Mouse (Mus musculus): ENCODE data around the gene Sept4. TPM values are rescaled to one million over a fixed set of nuclear protein-coding genes. Genes with fewer than 3 reads are reported as not detected.

The Sept4 gene
- polyA plus RNA-seq, 1 experiment from 2014 or later: 13.3 TPM

DNA sequence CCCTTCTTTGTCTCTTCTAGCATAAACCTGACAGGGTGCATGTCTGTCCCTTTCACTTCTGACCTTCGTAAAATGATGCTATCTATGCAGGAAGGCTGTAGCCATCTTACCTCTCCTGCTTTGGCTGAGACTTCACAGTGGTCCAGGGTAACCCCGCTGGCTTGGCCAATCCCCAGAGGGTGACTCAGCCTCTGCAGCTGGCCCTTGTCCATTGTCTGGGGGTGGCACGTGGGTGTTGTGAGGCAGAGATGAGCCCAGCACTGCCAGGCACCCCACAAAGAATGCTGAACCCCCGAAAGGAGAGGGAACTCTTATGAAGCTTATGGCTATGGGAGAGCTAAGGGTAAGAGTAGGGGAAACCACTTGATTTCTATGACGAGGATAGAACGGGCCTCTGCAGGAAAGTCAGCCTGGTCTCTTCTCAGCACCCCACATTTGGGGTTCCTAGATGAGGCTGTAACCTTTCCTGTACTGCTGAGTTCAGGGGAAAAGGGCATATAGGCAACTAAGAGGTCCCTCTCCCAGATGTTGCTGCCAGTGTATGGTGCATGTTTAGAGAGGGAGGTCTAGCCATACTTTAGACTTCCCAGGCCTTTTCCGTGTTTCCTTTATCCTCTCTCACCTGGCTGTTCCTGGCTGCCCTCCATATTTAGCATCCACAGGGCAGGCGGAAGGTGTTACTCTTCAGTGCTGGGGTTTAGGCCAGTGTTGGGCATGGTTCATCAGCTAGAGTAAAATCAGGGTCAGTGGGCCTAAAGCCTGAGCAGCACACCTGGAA lies 13.4 kb downstream of the Sept4 start:
- 75% methylated on average over 8 of the region's 8 CpGs for WGBS (ENCODE audit: insufficient replicate concordance)
- no peak for ATAC-seq (replicated peaks; ENCODE audit: insufficient number of reproducible peaks, low FRiP score, low TSS enrichment)
- Histone ChIP-seq H3K4me3 (ENCODE audit: low read depth, low read length) (no peak overlapping the region), H3K4me2 (no peak overlapping the region), H3K9me3 (replicated peaks; ENCODE audit: control insufficient read depth, low read length) (no peaks in the 10 kb centered on the region), H3K27ac (ENCODE audit: low read depth, low read length) (no peak overlapping the region), H3K27me3 (ENCODE audit: control insufficient read depth, insufficient read depth, low read length) (0 out of 2 replicates have a peak, but pooled peaks cover 2% of the 10 kb centered on the region), H3K4me1 (ENCODE audit: control insufficient read depth, insufficient read depth, low read length) (peaks cover 21% of the 10 kb centered on the region), H3K9ac (ENCODE audit: low read depth, low read length) (no peak overlapping the region), H3K36me3 (ENCODE audit: control insufficient read depth, insufficient read depth, low read length) (no peaks in the 10 kb centered on the region)

DNA sequence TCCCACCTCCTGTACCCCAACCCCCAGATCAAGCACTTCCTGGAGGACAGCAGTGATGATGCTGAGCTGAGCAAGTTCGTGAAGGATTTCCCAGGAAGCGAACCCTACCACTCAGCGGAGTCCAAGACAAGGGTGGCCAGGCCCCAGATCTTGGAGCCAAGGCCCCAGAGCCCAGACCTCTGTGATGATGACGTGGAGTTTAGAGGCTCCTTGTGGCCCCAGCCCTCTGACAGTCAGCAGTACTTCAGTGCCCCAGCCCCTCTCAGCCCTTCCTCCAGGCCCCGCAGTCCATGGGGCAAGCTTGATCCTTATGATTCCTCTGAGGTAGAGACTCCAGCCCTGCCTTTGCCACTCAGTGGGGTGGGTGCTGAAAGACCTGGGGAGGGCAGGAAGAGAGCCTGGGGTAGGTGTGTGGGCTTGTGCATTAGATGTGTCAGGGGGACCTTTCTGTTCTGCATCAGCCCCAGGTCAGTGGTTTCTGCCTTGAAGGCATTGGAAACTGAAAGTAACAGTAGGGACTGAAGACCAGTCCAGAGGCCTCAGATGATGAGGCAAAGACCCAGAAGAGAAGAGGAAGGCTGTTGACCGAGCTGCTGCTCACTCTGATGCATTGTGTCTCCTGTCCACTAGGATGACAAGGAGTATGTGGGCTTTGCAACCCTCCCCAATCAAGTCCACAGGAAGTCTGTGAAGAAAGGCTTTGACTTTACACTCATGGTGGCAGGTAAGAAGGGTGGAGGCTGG lies 14.8 kb downstream of the Sept4 start:
- 79% methylated on average over 6 of the region's 6 CpGs for WGBS (ENCODE audit: insufficient replicate concordance)
- Histone ChIP-seq H3K36me3 (ENCODE audit: control insufficient read depth, insufficient read depth, low read length) (no peaks in the 10 kb centered on the region), H3K4me1 (ENCODE audit: control insufficient read depth, insufficient read depth, low read length) (peaks cover 14% of the 10 kb centered on the region)

DNA sequence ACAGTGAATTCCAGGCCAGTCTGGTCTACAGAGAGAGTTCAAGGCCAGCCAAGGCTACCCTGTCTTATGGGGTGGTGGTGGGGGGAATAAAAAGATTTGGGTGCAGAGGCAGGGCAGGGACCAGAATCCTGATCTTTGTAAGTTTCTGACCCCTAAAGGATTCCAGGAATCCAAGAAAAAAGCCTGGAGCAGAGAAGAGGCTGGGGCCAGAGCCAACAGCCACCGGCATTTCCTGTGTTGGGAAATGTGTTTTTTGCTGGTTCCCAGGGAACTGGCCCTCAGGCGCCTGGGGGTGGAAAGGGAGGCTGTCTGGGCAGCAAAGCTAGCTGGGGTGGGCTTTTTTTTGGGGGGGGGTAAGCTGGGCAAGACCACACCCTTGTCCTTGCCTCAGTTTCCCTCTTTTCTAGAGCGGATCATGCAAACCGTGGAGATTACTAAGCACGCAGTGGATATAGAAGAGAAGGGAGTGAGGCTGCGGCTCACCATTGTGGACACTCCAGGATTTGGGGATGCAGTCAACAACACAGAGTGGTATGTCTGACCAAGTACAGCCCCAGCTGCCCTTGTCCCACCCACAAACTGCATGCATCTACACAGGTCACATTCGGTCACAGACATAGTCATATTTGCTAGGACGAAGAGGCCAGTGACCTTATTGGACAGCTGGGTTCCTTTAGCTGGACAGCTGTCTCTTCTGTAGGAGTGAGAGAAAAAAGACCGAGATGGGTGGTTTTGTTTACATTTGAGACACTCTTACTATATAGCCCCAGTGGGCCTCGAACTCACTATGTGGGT lies 16.2 kb downstream of the Sept4 start:
- Histone ChIP-seq H3K9me3 (replicated peaks; ENCODE audit: control insufficient read depth, low read length) (no peaks in the 10 kb centered on the region), H3K4me1 (ENCODE audit: control insufficient read depth, insufficient read depth, low read length) (peaks cover 16% of the 10 kb centered on the region), H3K27me3 (ENCODE audit: control insufficient read depth, insufficient read depth, low read length) (0 out of 2 replicates have a peak, but pooled peaks cover 2% of the 10 kb centered on the region), H3K9ac (ENCODE audit: low read depth, low read length) (no peak overlapping the region), H3K27ac (ENCODE audit: low read depth, low read length) (no peak overlapping the region), H3K4me3 (ENCODE audit: low read depth, low read length) (no peak overlapping the region), H3K36me3 (ENCODE audit: control insufficient read depth, insufficient read depth, low read length) (no peaks in the 10 kb centered on the region), H3K4me2 (no peak overlapping the region)
- WGBS (ENCODE audit: insufficient replicate concordance): 72% methylated on average over 10 of the region's 10 CpGs
- ATAC-seq (replicated peaks; ENCODE audit: insufficient number of reproducible peaks, low FRiP score, low TSS enrichment): no peak

More for the DNA sequence above, 14.8 kb downstream of the Sept4 start:
- H3K9ac ChIP-seq (ENCODE audit: low read depth, low read length): no peak overlapping the region
- no peak for ATAC-seq (replicated peaks; ENCODE audit: insufficient number of reproducible peaks, low FRiP score, low TSS enrichment)
- H3K9me3 ChIP-seq (replicated peaks; ENCODE audit: control insufficient read depth, low read length): no peaks in the 10 kb centered on the region
- H3K27ac ChIP-seq (ENCODE audit: low read depth, low read length): no peak overlapping the region
- no peak overlapping the region for H3K4me3 ChIP-seq (ENCODE audit: low read depth, low read length)
- H3K4me2 ChIP-seq: no peak overlapping the region
- H3K27me3 ChIP-seq (ENCODE audit: control insufficient read depth, insufficient read depth, low read length): 0 out of 2 replicates have a peak, but pooled peaks cover 2% of the 10 kb centered on the region

DNA sequence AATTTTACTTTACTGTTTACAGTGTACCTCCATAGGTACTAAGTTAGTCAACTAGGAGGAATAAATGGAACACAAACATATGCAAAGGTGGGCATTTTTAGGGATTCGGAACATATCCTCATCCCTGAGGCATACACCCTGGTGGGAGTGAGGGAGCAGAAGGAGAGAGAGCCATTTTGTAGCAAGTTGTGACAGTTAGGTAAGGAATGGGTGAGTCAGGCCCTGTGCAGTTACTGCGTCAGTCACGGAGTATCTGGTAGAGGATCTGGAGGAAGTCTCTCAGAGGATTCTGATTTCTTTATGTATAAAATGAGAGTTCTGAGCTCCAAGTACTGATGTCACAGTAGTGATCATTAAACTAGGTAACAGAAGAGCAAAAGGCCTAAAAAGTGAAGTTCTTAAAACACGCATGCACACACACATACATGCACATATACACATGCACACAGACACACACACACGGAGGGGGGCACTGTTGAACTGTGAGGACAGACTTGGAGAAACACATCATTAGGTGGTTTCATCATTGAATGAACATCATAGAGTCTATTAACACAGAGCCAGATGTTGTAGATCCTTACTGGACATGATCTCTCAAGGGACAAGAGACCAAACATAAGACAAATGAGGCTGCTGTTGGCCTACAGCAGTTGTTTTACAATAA lies 18.6 kb downstream of the Sept4 start:
- H3K4me2 ChIP-seq: no peak overlapping the region
- no peak overlapping the region for H3K9ac ChIP-seq (ENCODE audit: low read depth, low read length)
- no peak overlapping the region for H3K4me3 ChIP-seq (ENCODE audit: low read depth, low read length)
- no peaks in the 10 kb centered on the region for H3K27me3 ChIP-seq (ENCODE audit: control insufficient read depth, insufficient read depth, low read length)
- ATAC-seq (replicated peaks; ENCODE audit: insufficient number of reproducible peaks, low FRiP score, low TSS enrichment): no peak
- peaks cover 16% of the 10 kb centered on the region for H3K4me1 ChIP-seq (ENCODE audit: control insufficient read depth, insufficient read depth, low read length)
- no peaks in the 10 kb centered on the region for H3K9me3 ChIP-seq (replicated peaks; ENCODE audit: control insufficient read depth, low read length)
- H3K27ac ChIP-seq (ENCODE audit: low read depth, low read length): no peak overlapping the region
- whole genome bisulfite sequencing (ENCODE audit: insufficient replicate concordance): 90% methylated on average over 5 of the region's 5 CpGs
- H3K36me3 ChIP-seq (ENCODE audit: control insufficient read depth, insufficient read depth, low read length): no peaks in the 10 kb centered on the region

DNA sequence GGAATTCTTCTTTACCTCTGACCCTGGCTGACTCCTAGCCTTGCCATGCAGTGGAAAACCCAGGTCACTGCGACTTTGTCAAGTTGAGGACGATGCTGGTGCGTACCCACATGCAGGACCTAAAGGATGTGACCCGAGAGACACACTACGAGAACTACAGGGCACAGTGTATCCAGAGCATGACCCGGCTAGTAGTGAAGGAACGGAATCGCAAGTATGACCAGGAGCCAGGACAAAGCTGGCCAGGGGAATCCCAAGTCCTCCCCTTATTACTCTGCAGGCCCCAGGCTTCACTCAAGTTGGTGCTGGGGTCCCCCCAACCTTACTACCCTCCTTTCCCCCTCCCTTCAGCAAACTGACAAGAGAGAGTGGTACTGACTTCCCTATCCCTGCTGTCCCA lies 20.9 kb downstream of the Sept4 start:
- no peak for ATAC-seq (replicated peaks; ENCODE audit: insufficient number of reproducible peaks, low FRiP score, low TSS enrichment)
- Histone ChIP-seq H3K4me1 (ENCODE audit: control insufficient read depth, insufficient read depth, low read length) (peaks cover 34% of the 10 kb centered on the region), H3K27me3 (ENCODE audit: control insufficient read depth, insufficient read depth, low read length) (no peaks in the 10 kb centered on the region), H3K9ac (ENCODE audit: low read depth, low read length) (no peak overlapping the region), H3K4me3 (ENCODE audit: low read depth, low read length) (peak overlapping the region; percentile 10; the same call in 1 of the 2 replicates), H3K27ac (ENCODE audit: low read depth, low read length) (no peak overlapping the region), H3K9me3 (replicated peaks; ENCODE audit: control insufficient read depth, low read length) (no peaks in the 10 kb centered on the region), H3K36me3 (ENCODE audit: control insufficient read depth, insufficient read depth, low read length) (peaks cover 4% of the 10 kb centered on the region; the same call in 1 of the 2 replicates), H3K4me2 (peak overlapping the region; percentile 89)
- WGBS (ENCODE audit: insufficient replicate concordance): 84% methylated on average over 8 of the region's 8 CpGs

DNA sequence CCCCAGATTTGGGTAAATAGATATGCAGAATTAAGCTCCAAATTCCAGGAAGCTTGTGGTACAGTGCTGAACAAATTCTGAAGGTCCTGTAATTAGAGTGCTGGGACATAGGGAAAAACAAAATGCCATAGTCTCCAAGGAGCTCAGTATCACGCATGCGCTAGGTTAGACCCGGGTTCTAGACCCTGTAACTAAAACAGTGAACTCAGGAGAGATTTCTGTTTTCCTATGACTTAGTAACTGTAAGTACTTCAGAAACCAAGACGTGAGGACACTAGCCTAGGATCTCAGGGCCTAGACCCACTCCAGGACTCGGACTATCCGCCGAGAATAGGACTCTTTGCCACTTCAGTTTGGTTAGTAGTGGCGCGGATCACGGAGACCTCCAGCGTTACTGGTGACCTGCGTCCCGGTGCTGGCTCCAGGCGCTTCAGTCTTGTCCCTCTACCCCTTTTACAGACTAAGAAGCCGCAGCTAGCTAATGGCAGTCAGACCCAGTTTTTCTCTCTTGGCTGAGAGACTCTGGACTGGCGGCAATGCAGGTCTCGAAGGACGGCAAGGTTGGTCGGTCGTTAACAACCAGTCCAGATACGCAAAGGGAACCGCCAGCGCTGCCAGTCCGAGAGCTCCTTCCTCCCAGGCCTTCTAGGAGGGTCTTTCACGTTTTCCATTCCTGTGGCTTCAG lies 22.3 kb downstream of the Sept4 start:
- Histone ChIP-seq H3K9ac (ENCODE audit: low read depth, low read length) (peak overlapping the region; percentile 97), H3K27ac (ENCODE audit: low read depth, low read length) (peak overlapping the region; percentile 95), H3K4me3 (ENCODE audit: low read depth, low read length) (peak overlapping the region; percentile 70), H3K4me1 (ENCODE audit: control insufficient read depth, insufficient read depth, low read length) (peaks cover 39% of the 10 kb centered on the region), H3K36me3 (ENCODE audit: control insufficient read depth, insufficient read depth, low read length) (peaks cover 4% of the 10 kb centered on the region; the same call in 1 of the 2 replicates), H3K4me2 (peak overlapping the region; percentile 89), H3K9me3 (replicated peaks; ENCODE audit: control insufficient read depth, low read length) (no peaks in the 10 kb centered on the region), H3K27me3 (ENCODE audit: control insufficient read depth, insufficient read depth, low read length) (no peaks in the 10 kb centered on the region)
- ATAC-seq (replicated peaks; ENCODE audit: insufficient number of reproducible peaks, low FRiP score, low TSS enrichment): no peak
- WGBS (ENCODE audit: insufficient replicate concordance): 2% methylated on average over 25 of the region's 25 CpGs

DNA sequence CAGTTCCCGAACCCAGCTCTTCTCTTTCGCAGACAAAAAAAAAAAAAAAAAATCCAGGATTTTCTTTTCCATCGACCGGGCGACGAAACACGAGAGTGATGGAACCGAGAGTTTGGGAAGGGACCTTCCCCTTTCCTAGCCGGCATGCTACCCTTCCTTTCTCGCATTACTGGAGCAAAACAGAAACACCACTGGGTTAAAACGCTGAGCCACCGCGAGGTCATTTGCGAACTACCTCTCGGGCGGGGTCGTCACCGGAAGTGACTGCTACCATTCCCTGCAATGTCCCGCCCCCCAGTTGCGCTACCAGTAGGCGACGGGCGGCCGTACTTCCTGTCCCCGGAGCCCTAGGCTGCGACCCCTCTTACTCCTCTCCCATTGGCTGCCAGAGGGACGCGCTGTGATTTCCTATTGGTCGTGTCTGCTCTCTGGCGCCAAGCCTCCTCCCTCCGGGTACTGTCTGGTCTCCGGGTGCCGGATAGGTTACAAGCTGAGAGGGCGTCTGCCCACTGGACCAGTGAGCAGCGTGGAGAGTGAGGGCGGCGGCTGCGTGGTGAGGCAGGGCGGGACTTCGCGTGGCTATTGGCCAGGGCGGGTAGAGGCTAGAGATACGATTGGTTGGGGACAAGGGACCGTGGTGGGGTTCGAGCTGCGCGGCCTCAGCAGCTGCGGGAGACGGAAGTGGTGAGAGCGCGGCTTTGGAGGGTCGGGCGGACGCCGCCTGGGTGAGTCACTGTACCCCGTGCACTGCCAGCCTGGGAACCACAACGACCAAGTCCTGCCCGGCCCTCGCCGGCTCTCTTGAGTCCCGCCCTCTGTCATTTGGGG lies 23.0 kb downstream of the Sept4 start, which contains the start of gene Mtmr4:
Mtmr4 (plus strand) TSS at position 637 of the 828 bp plus-strand sequence.
- WGBS (ENCODE audit: insufficient replicate concordance): under 1% methylated on average over 61 of the region's 61 CpGs
- H3K9ac ChIP-seq (ENCODE audit: low read depth, low read length): peak within 1 kb of the TSS; percentile 97
- no peaks in the 10 kb centered on the region for H3K9me3 ChIP-seq (replicated peaks; ENCODE audit: control insufficient read depth, low read length)
- peaks cover 47% of the 10 kb centered on the region for H3K4me1 ChIP-seq (ENCODE audit: control insufficient read depth, insufficient read depth, low read length)
- peak within 1 kb of the TSS; percentile 89 for H3K4me2 ChIP-seq
- H3K36me3 ChIP-seq (ENCODE audit: control insufficient read depth, insufficient read depth, low read length): peaks cover 4% of the 10 kb centered on the region; the same call in 1 of the 2 replicates
- H3K27me3 ChIP-seq (ENCODE audit: control insufficient read depth, insufficient read depth, low read length): no peaks in the 10 kb centered on the region
- peak within 1 kb of the TSS; percentile 70 for H3K4me3 ChIP-seq (ENCODE audit: low read depth, low read length)
- ATAC-seq (replicated peaks; ENCODE audit: insufficient number of reproducible peaks, low FRiP score, low TSS enrichment): peak; percentile 98
- peak within 1 kb of the TSS; percentile 95 for H3K27ac ChIP-seq (ENCODE audit: low read depth, low read length)
